Mouse (Mus musculus) CD4-positive helper T cell, adult 2 months (primary cell): ENCODE measurements around the gene Gdi1.

Experiments used
- DNase-seq: peaks from one replicate; pipeline ENCODE4 v3.0.0-alpha.2; 2012; ENCODE audit warnings: low read depth, missing footprints, low spot score

Gene Gdi1

GRCm38 (mm10) chrX:74304867-74305700 lies at the start of gene Gdi1:
Gdi1 (plus strand) TSS chrX:74304998.
- DNase-seq = peak; percentile 92

GRCm38 (mm10) chrX:74257746-74258145 lies 47.1 kb upstream of the Gdi1 start:
- DNase-seq = no peak

GRCm38 (mm10) chrX:74269736-74270061 lies 35.1 kb upstream of the Gdi1 start:
- no peak for DNase-seq

- DNase-seq = peak; percentile 98
Measured at GRCm38 (mm10) chrX:74270062-74270901, 34.5 kb upstream of the Gdi1 start, which contains the start of gene Rpl10. Rpl10 (plus strand) TSS chrX:74270812.

- peak; percentile 59 for DNase-seq
Measured at GRCm38 (mm10) chrX:74270902-74271551, 33.8 kb upstream of the Gdi1 start.

- DNase-seq = no peak
Measured at GRCm38 (mm10) chrX:74273422-74274322, 31.1 kb upstream of the Gdi1 start.

- no peak for DNase-seq
Measured at GRCm38 (mm10) chrX:74277916-74278315, 26.9 kb upstream of the Gdi1 start.

GRCm38 (mm10) chrX:74281041-74281731 lies 23.6 kb upstream of the Gdi1 start:
- DNase-seq = no peak

GRCm38 (mm10) chrX:74281732-74282394 lies 22.9 kb upstream of the Gdi1 start, which contains the start of the genes Taz and Dnase1l1:
Taz (plus strand) TSS chrX:74281912.
Dnase1l1 (minus strand) TSS chrX:74282337.
- DNase-seq = peak; percentile 80

- DNase-seq = peak; percentile 91
Measured at GRCm38 (mm10) chrX:74282395-74283091, 22.3 kb upstream of the Gdi1 start.

- DNase-seq = no peak
Measured at GRCm38 (mm10) chrX:74283092-74283437, 21.7 kb upstream of the Gdi1 start.

- no peak for DNase-seq
Measured at GRCm38 (mm10) chrX:74293431-74293830, 11.4 kb upstream of the Gdi1 start.

- peak; percentile 95 for DNase-seq
Measured at GRCm38 (mm10) chrX:74296538-74297448, 8.0 kb upstream of the Gdi1 start, which contains the start of gene Atp6ap1. Atp6ap1 (plus strand) TSS chrX:74297097.

GRCm38 (mm10) chrX:74298348-74298747 lies 6.5 kb upstream of the Gdi1 start:
- DNase-seq = no peak

- DNase-seq = no peak
Measured at GRCm38 (mm10) chrX:74299721-74300120, 5.1 kb upstream of the Gdi1 start.

- DNase-seq = peak; percentile 93
Measured at GRCm38 (mm10) chrX:74312540-74313464, 8.0 kb downstream of the Gdi1 start, which contains the start of gene Fam50a. Fam50a (plus strand) TSS chrX:74313033.

GRCm38 (mm10) chrX:74328725-74329161 lies 23.9 kb downstream of the Gdi1 start, which contains the start of gene Plxna3:
Plxna3 (plus strand) TSS chrX:74329066.
- peak; percentile 73 for DNase-seq
